Mouse (Mus musculus) ES-E14 (cell line): ENCODE data around the gene Col8a2. TPM values are rescaled to one million over a fixed set of nuclear protein-coding genes. Genes with fewer than 3 reads are reported as not detected.
A peak's percentile ranks its signal among the peaks of the same experiment; 100 is the strongest.

ENCODE experiments used
- DNase-seq: peaks from one replicate; pipeline ENCODE4 v3.0.0-alpha.2; 2013; ENCODE audit warnings: low read depth, low spot score
- H3K27ac ChIP-seq: 2 replicates; pipeline ENCODE4 v1.5.1; 2012; ENCODE audit warnings: low read depth, mild to moderate bottlenecking, low read length, moderate library complexity, mixed read lengths; ENCODE audit not compliant: poor library complexity, insufficient read depth, severe bottlenecking
- H3K36me3 ChIP-seq: 2 replicates; pipeline ENCODE4 v1.6.1; 2012; ENCODE audit warnings: mild to moderate bottlenecking, low read length, moderate library complexity, mixed read lengths; ENCODE audit not compliant: control insufficient read depth, poor library complexity, insufficient read depth, severe bottlenecking
- H3K4me1 ChIP-seq, 2 experiments: fragments of 150-350 bp in 1 of 2; sonication (generic) in 1 of 2; 2 replicates each; pipeline ENCODE4 v1.6.1; 2012; ENCODE audit warnings: low read length in 2 of 2, mild to moderate bottlenecking in 1 of 2, mixed read lengths in 1 of 2; ENCODE audit not compliant: control insufficient read depth in 2 of 2, insufficient read depth in 2 of 2, poor library complexity in 1 of 2
- H3K4me3 ChIP-seq, 2 experiments: fragments of 150-350 bp in 1 of 2; sonication (generic) in 1 of 2; 2 replicates each; pipeline ENCODE4 v1.5.1; 2012; ENCODE audit warnings: low read length in 2 of 2, low read depth in 1 of 2, mild to moderate bottlenecking in 1 of 2, mixed read lengths in 1 of 2; ENCODE audit not compliant: insufficient read depth in 1 of 2, poor library complexity in 1 of 2, severe bottlenecking in 1 of 2
- H3K9ac ChIP-seq: 2 replicates; pipeline ENCODE4 v1.6.1; 2012; ENCODE audit warnings: low read depth, mild to moderate bottlenecking, low read length, mixed read lengths; ENCODE audit not compliant: poor library complexity, insufficient read depth, severe bottlenecking
- H3K9me3 ChIP-seq: fragments of 150-350 bp; sonication (generic); 2 replicates; pipeline ENCODE4 v1.6.1; 2012; ENCODE audit warnings: low read depth, mild to moderate bottlenecking, low read length; ENCODE audit not compliant: control insufficient read depth, insufficient read depth
- CHD2 ChIP-seq: IDR thresholded peaks from 2 replicates; pipeline ENCODE4 v1.6.1; 2014; ENCODE audit warnings: mild to moderate bottlenecking, low read depth, low read length, inconsistent platforms
- HCFC1 ChIP-seq: IDR thresholded peaks from 2 replicates; pipeline ENCODE4 v1.6.1; 2012; ENCODE audit warnings: low read length, inconsistent platforms, borderline replicate concordance; ENCODE audit not compliant: insufficient read depth
- MAFK ChIP-seq: IDR thresholded peaks from 2 replicates; pipeline ENCODE4 v1.6.1; 2014; ENCODE audit warnings: mild to moderate bottlenecking, low read depth, low read length, inconsistent platforms; ENCODE audit not compliant: insufficient read depth
- ZC3H11A ChIP-seq: IDR thresholded peaks from 2 replicates; pipeline ENCODE4 v1.6.1; 2012; ENCODE audit warnings: low read depth, mild to moderate bottlenecking, inconsistent platforms, low read length, borderline replicate concordance
- ZNF384 ChIP-seq: IDR thresholded peaks from 2 replicates; pipeline ENCODE4 v1.6.1; 2012; ENCODE audit warnings: low read depth, low read length, inconsistent platforms
- in situ Hi-C, 2 experiments: fragments of 600-800 bp; cut with MboI; formaldehyde crosslinking; loops; one replicate each; pipeline ENCODE4 v1.15.1; 2025; ENCODE audit warnings: low sequenced_read_pairs in 2 of 2, inconsistent platforms in 1 of 2; ENCODE audit not compliant: unreplicated experiment in 2 of 2
- total RNA-seq: library from RNA; depleted of rRNA; stranded (reverse); fragments of 300-350 nt; gene quantifications from 2 replicates; pipeline ENCODE4 v1.2.3, GENCODE M21; 2012

Col8a2 gene
- total RNA-seq, 1 experiment = 3.7 TPM

- DNase-seq = no peak
- Histone ChIP-seq H3K27ac (peak overlapping the region; percentile 46; the same call in 1 of the 2 replicates), H3K4me3 (peak overlapping the region; percentile 35 to 46), H3K9ac (peak overlapping the region; percentile 8), H3K36me3 (peaks cover 2% of the 10 kb centered on the region; the same call in 1 of the 2 replicates), H3K4me1 (peaks cover 3 to 18% of the 10 kb centered on the region in 2 experiments; a peak in 1 of 4 replicates), H3K9me3 (no peaks in the 10 kb centered on the region)
- no peak for TF ChIP-seq MAFK
- peak; percentile 29; the same call in 1 of the 2 replicates for TF ChIP-seq ZC3H11A
- in situ Hi-C loops = no loop called here
Measured at GRCm38 (mm10) chr4:126277906-126278564, 8.6 kb upstream of the Col8a2 start.

DNA sequence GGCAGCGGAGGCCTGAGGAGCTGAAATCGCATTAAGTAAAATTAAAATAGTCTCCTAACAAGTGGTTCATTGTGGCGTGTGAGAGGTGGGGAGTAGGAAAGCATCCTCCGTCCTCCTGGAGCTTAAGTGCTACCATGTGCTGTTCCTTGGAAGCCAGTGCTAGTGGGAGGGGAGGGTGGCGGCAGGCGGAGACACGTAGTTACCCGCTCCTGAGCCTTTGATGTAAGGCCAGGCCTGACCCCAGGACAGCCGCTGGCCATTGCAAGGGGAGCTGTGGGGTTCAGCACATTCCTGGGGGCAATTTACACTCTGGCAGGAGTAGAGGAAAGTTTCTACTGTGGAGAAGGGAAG, 8.1 kb upstream of the Col8a2 start:
- in situ Hi-C loops = no loop called here
- Histone ChIP-seq H3K4me1 (peaks cover 3 to 18% of the 10 kb centered on the region in 2 experiments; a peak in 1 of 4 replicates), H3K9me3 (no peaks in the 10 kb centered on the region), H3K9ac (peak overlapping the region; percentile 8), H3K36me3 (peaks cover 2% of the 10 kb centered on the region; the same call in 1 of the 2 replicates), H3K4me3 (peak overlapping the region; percentile 35 to 46), H3K27ac (peak overlapping the region; percentile 46; the same call in 1 of the 2 replicates)
- TF ChIP-seq CHD2 (no peak), ZC3H11A (no peak), MAFK (no peak), ZNF384 (no peak), HCFC1 (no peak)
- DNase-seq = no peak

- H3K27ac ChIP-seq = no peak overlapping the region
- peaks cover 2% of the 10 kb centered on the region; the same call in 1 of the 2 replicates for H3K36me3 ChIP-seq
- no peaks in the 10 kb centered on the region for H3K9me3 ChIP-seq
- peak overlapping the region; percentile 35 to 46; a peak in 3 of 4 replicates for H3K4me3 ChIP-seq
- DNase-seq = no peak
- TF ChIP-seq ZC3H11A (no peak), CHD2 (no peak), MAFK (no peak), HCFC1 (no peak), ZNF384 (no peak)
- peak overlapping the region; percentile 8 for H3K9ac ChIP-seq
- in situ Hi-C loops = no loop called here
- peaks cover 3 to 19% of the 10 kb centered on the region in 2 experiments; a peak in 1 of 4 replicates for H3K4me1 ChIP-seq
Measured at GRCm38 (mm10) chr4:126278961-126279360, 7.6 kb upstream of the Col8a2 start.

- no peak overlapping the region for H3K4me3 ChIP-seq
- TF ChIP-seq ZNF384 (no peak), HCFC1 (no peak), CHD2 (no peak), ZC3H11A (no peak), MAFK (no peak)
- H3K9me3 ChIP-seq = no peaks in the 10 kb centered on the region
- H3K9ac ChIP-seq = no peak overlapping the region
- peaks cover 4 to 23% of the 10 kb centered on the region in 2 experiments; a peak in 1 of 4 replicates for H3K4me1 ChIP-seq
- no peaks in the 10 kb centered on the region for H3K36me3 ChIP-seq
- no peak overlapping the region for H3K27ac ChIP-seq
- in situ Hi-C loops = no loop called here
- DNase-seq = no peak
Measured at GRCm38 (mm10) chr4:126281706-126282105, 4.9 kb upstream of the Col8a2 start.
